Mouse (Mus musculus): ENCODE measurements at regions not wholly inside any gene's neighbourhood (a gene's known extent, or its start where the extent isn't known, plus 50 kb on each side); places are given as distances from the start of the nearest gene placed in this dataset.

GRCm38 (mm10) chr1:90706391-90706790 is 103.6 kb downstream of the Cops8 start:
- no peak overlapping the region for H3K9ac ChIP-seq (ENCODE audit: insufficient read depth, low read depth, low read length, poor library complexity, severe bottlenecking)
- H3K4me3 ChIP-seq (ENCODE audit: insufficient read depth in 1 of 2, low read depth in 1 of 2, low read length in 2 of 2, poor library complexity in 1 of 2, severe bottlenecking in 1 of 2) = no peak overlapping the region
- TF ChIP-seq MAFK (IDR thresholded peaks at IDR 0.05; ENCODE audit: insufficient read depth, low read depth, low read length) (no peak), CHD2 (IDR thresholded peaks at IDR 0.05; ENCODE audit: low read depth, low read length) (no peak), HCFC1 (IDR thresholded peaks at IDR 0.05; ENCODE audit: borderline replicate concordance, insufficient read depth, low read length) (no peak), ZC3H11A (IDR thresholded peaks at IDR 0.05; ENCODE audit: borderline replicate concordance, low read depth, low read length) (no peak), ZNF384 (IDR thresholded peaks at IDR 0.05; ENCODE audit: low read depth, low read length) (no peak)
- H3K36me3 ChIP-seq (ENCODE audit: control insufficient read depth, insufficient read depth, low read length, poor library complexity, severe bottlenecking) = no peaks in the 10 kb centered on the region
- no peak for DNase-seq (ENCODE audit: low read depth, low spot score)
- in situ Hi-C loops (cut with MboI; ENCODE audit: low sequenced_read_pairs in 2 of 2, unreplicated experiment in 2 of 2) = no loop called here
- H3K4me1 ChIP-seq (ENCODE audit: control insufficient read depth in 2 of 2, insufficient read depth in 2 of 2, low read length in 2 of 2, poor library complexity in 1 of 2) = no peaks in the 10 kb centered on the region
- H3K9me3 ChIP-seq (ENCODE audit: control insufficient read depth, insufficient read depth, low read depth, low read length) = no peaks in the 10 kb centered on the region
- no peak overlapping the region for H3K27ac ChIP-seq (ENCODE audit: insufficient read depth, low read depth, low read length, poor library complexity, severe bottlenecking)

GRCm38 (mm10) chr1:90709761-90710160 is 107.0 kb downstream of the Cops8 start:
- H3K4me3 ChIP-seq (ENCODE audit: insufficient read depth in 1 of 2, low read depth in 1 of 2, low read length in 2 of 2, poor library complexity in 1 of 2, severe bottlenecking in 1 of 2) = no peak overlapping the region
- in situ Hi-C loops (cut with MboI; ENCODE audit: low sequenced_read_pairs in 2 of 2, unreplicated experiment in 2 of 2) = no loop called here
- no peaks in the 10 kb centered on the region for H3K4me1 ChIP-seq (ENCODE audit: control insufficient read depth in 2 of 2, insufficient read depth in 2 of 2, low read length in 2 of 2, poor library complexity in 1 of 2)
- H3K9me3 ChIP-seq (ENCODE audit: control insufficient read depth, insufficient read depth, low read depth, low read length) = no peaks in the 10 kb centered on the region
- no peak overlapping the region for H3K27ac ChIP-seq (ENCODE audit: insufficient read depth, low read depth, low read length, poor library complexity, severe bottlenecking)
- no peak overlapping the region for H3K9ac ChIP-seq (ENCODE audit: insufficient read depth, low read depth, low read length, poor library complexity, severe bottlenecking)
- DNase-seq (ENCODE audit: low read depth, low spot score) = no peak
- H3K36me3 ChIP-seq (ENCODE audit: control insufficient read depth, insufficient read depth, low read length, poor library complexity, severe bottlenecking) = no peaks in the 10 kb centered on the region
- no peak for TF ChIP-seq ZC3H11A (IDR thresholded peaks at IDR 0.05; ENCODE audit: borderline replicate concordance, low read depth, low read length)

GRCm38 (mm10) chr1:90710566-90710965 is 107.8 kb downstream of the Cops8 start:
- H3K9ac ChIP-seq (ENCODE audit: insufficient read depth, low read depth, low read length, poor library complexity, severe bottlenecking) = no peak overlapping the region
- no peak overlapping the region for H3K27ac ChIP-seq (ENCODE audit: insufficient read depth, low read depth, low read length, poor library complexity, severe bottlenecking)
- no peaks in the 10 kb centered on the region for H3K4me1 ChIP-seq (ENCODE audit: control insufficient read depth in 2 of 2, insufficient read depth in 2 of 2, low read length in 2 of 2, poor library complexity in 1 of 2)
- H3K36me3 ChIP-seq (ENCODE audit: control insufficient read depth, insufficient read depth, low read length, poor library complexity, severe bottlenecking) = no peaks in the 10 kb centered on the region
- H3K9me3 ChIP-seq (ENCODE audit: control insufficient read depth, insufficient read depth, low read depth, low read length) = no peaks in the 10 kb centered on the region
- DNase-seq (ENCODE audit: low read depth, low spot score) = no peak
- TF ChIP-seq ZC3H11A (IDR thresholded peaks at IDR 0.05; ENCODE audit: borderline replicate concordance, low read depth, low read length) = no peak
- TF ChIP-seq CHD2 (IDR thresholded peaks at IDR 0.05; ENCODE audit: low read depth, low read length) = no peak
- no peak for TF ChIP-seq HCFC1 (IDR thresholded peaks at IDR 0.05; ENCODE audit: borderline replicate concordance, insufficient read depth, low read length)
- no peak for TF ChIP-seq MAFK (IDR thresholded peaks at IDR 0.05; ENCODE audit: insufficient read depth, low read depth, low read length)
- H3K4me3 ChIP-seq (ENCODE audit: insufficient read depth in 1 of 2, low read depth in 1 of 2, low read length in 2 of 2, poor library complexity in 1 of 2, severe bottlenecking in 1 of 2) = no peak overlapping the region
- in situ Hi-C loops (cut with MboI; ENCODE audit: low sequenced_read_pairs in 2 of 2, unreplicated experiment in 2 of 2) = no loop called here

- H3K4me1 ChIP-seq (ENCODE audit: control insufficient read depth in 2 of 2, insufficient read depth in 2 of 2, low read length in 2 of 2, poor library complexity in 1 of 2) = no peaks in the 10 kb centered on the region
- DNase-seq (ENCODE audit: low read depth, low spot score) = no peak
- no peak overlapping the region for H3K27ac ChIP-seq (ENCODE audit: insufficient read depth, low read depth, low read length, poor library complexity, severe bottlenecking)
- H3K9me3 ChIP-seq (ENCODE audit: control insufficient read depth, insufficient read depth, low read depth, low read length) = no peaks in the 10 kb centered on the region
- no peaks in the 10 kb centered on the region for H3K36me3 ChIP-seq (ENCODE audit: control insufficient read depth, insufficient read depth, low read length, poor library complexity, severe bottlenecking)
- H3K9ac ChIP-seq (ENCODE audit: insufficient read depth, low read depth, low read length, poor library complexity, severe bottlenecking) = no peak overlapping the region
- in situ Hi-C loops (cut with MboI; ENCODE audit: low sequenced_read_pairs in 2 of 2, unreplicated experiment in 2 of 2) = no loop called here
- no peak for TF ChIP-seq HCFC1 (IDR thresholded peaks at IDR 0.05; ENCODE audit: borderline replicate concordance, insufficient read depth, low read length)
- no peak for TF ChIP-seq CHD2 (IDR thresholded peaks at IDR 0.05; ENCODE audit: low read depth, low read length)
- TF ChIP-seq MAFK (IDR thresholded peaks at IDR 0.05; ENCODE audit: insufficient read depth, low read depth, low read length) = no peak
- TF ChIP-seq ZNF384 (IDR thresholded peaks at IDR 0.05; ENCODE audit: low read depth, low read length) = no peak
- TF ChIP-seq ZC3H11A (IDR thresholded peaks at IDR 0.05; ENCODE audit: borderline replicate concordance, low read depth, low read length) = no peak
- H3K4me3 ChIP-seq (ENCODE audit: insufficient read depth in 1 of 2, low read depth in 1 of 2, low read length in 2 of 2, poor library complexity in 1 of 2, severe bottlenecking in 1 of 2) = no peak overlapping the region
Observed at GRCm38 (mm10) chr1:90711103-90711502, 108.3 kb downstream of the Cops8 start.
